Mouse (Mus musculus) neural tube, embryonic 14.5 days (tissue): Measurements from ENCODE around the gene Ppm1g. TPM values are rescaled to one million over a fixed set of nuclear protein-coding genes. Genes with fewer than 3 reads are reported as not detected.
"Not testable (repeated sequence)": the region's sequence is repeated elsewhere in the genome, so short reads cannot be mapped to it uniquely, and the experiment has no call there.

ENCODE experiments used
- ATAC-seq: fragments of 200-750 bp; cut with Nextera tagmentation; 2 replicates; pipeline ENCODE4 v1.8.0; 2017; ENCODE audit warnings: low read depth, mild to moderate bottlenecking, moderate TSS enrichment, moderate library complexity
- H3K27ac ChIP-seq: fragments of 300-500 bp; sonication (generic); 2 replicates; pipeline ENCODE4 v1.5.1; 2014; ENCODE audit warnings: low read depth, mild to moderate bottlenecking, control low read depth, low read length, moderate library complexity, mixed read lengths
- H3K27me3 ChIP-seq: fragments of 300-500 bp; sonication (generic); 2 replicates; pipeline ENCODE4 v1.6.1; 2014; ENCODE audit warnings: low read length; ENCODE audit not compliant: control insufficient read depth, insufficient read depth
- H3K36me3 ChIP-seq: fragments of 300-500 bp; sonication (generic); 2 replicates; pipeline ENCODE4 v1.6.1; 2014; ENCODE audit warnings: low read length, mixed read lengths; ENCODE audit not compliant: control insufficient read depth, insufficient read depth
- H3K4me1 ChIP-seq: fragments of 300-500 bp; sonication (generic); 2 replicates; pipeline ENCODE4 v1.6.1; 2014; ENCODE audit warnings: low read length; ENCODE audit not compliant: control insufficient read depth, insufficient read depth
- H3K4me2 ChIP-seq: fragments of 300-500 bp; sonication (generic); 2 replicates; pipeline ENCODE4 v1.6.1; 2014; ENCODE audit warnings: mild to moderate bottlenecking, low read depth, low read length, control low read depth
- H3K4me3 ChIP-seq: fragments of 300-500 bp; sonication (generic); 2 replicates; pipeline ENCODE4 v1.5.1; 2014; ENCODE audit warnings: low read depth, low read length, control low read depth, mixed read lengths
- H3K9ac ChIP-seq: fragments of 300-500 bp; sonication (generic); replicated peaks from 2 replicates; pipeline ENCODE4 v1.6.1; 2014; ENCODE audit warnings: low read depth, mild to moderate bottlenecking, control low read depth, low read length, mixed read lengths
- H3K9me3 ChIP-seq: fragments of 300-500 bp; sonication (generic); 2 replicates; pipeline ENCODE4 v1.6.1; 2016; ENCODE audit warnings: low read length; ENCODE audit not compliant: control insufficient read depth
- WGBS: fragments of 180-500 bp; shearing (Covaris S2); extraction: QIAGEN DNeasy Blood & Tissue Kit; methylation state at CpG from one replicate; pipeline ENCODE4 v1.1.7; 2014; 5-methylcytosine and 5-hydroxymethylcytosine counted together
- polyA plus RNA-seq: library from polyadenylated mRNA; unstranded; fragments of >200 nt; fragmentation: Nextera tagmentation; extraction: Ambion mirVana; gene quantifications from 2 replicates; pipeline ENCODE4 v1.2.1, GENCODE M21; 2014

The Ppm1g gene
- polyA plus RNA-seq, 1 experiment from 2014 or later, result 155 TPM

- WGBS, result 95% methylated on average over 9 of the region's 9 CpGs
Measured at GRCm38 (mm10) chr5:31222696-31223095, 2.2 kb upstream of the Ppm1g start.

GRCm38 (mm10) chr5:31221304-31221945 is 938 bp upstream of the Ppm1g start:
- Histone ChIP-seq H3K9me3 (no peaks in the 10 kb centered on the region), H3K4me2 (peak overlapping the region; percentile 42), H3K4me3 (peak overlapping the region; percentile 85), H3K36me3 (no peaks in the 10 kb centered on the region), H3K9ac (peak overlapping the region; percentile 88), H3K27ac (peak overlapping the region; percentile 75), H3K4me1 (peaks cover 7% of the 10 kb centered on the region; the same call in 1 of the 2 replicates), H3K27me3 (no peaks in the 10 kb centered on the region)
- WGBS, result 10% methylated on average over 11 of the region's 11 CpGs
- peak; percentile 45 for ATAC-seq

More at GRCm38 (mm10) chr5:31222696-31223095, 2.2 kb upstream of the Ppm1g start:
- Histone ChIP-seq H3K4me1 (peaks cover 7% of the 10 kb centered on the region; the same call in 1 of the 2 replicates), H3K4me3 (no peak overlapping the region), H3K27ac (no peak overlapping the region), H3K9ac (no peak overlapping the region), H3K27me3 (no peaks in the 10 kb centered on the region), H3K36me3 (no peaks in the 10 kb centered on the region), H3K4me2 (no peak overlapping the region), H3K9me3 (no peaks in the 10 kb centered on the region)
- ATAC-seq, result no peak

GRCm38 (mm10) chr5:31219911-31220447 is 508 bp downstream of the Ppm1g start:
- Histone ChIP-seq H3K4me3 (peak overlapping the region; percentile 85), H3K27ac (peak overlapping the region; percentile 92), H3K9ac (peak overlapping the region; percentile 88), H3K4me2 (peak overlapping the region; percentile 42), H3K4me1 (peaks cover 7% of the 10 kb centered on the region; the same call in 1 of the 2 replicates), H3K9me3 (no peaks in the 10 kb centered on the region), H3K36me3 (no peaks in the 10 kb centered on the region), H3K27me3 (no peaks in the 10 kb centered on the region)
- under 1% methylated on average over 40 of the region's 40 CpGs for WGBS
- peak; percentile 73 for ATAC-seq

- H3K4me2 ChIP-seq, result peak overlapping the region; percentile 42
- no peaks in the 10 kb centered on the region for H3K36me3 ChIP-seq
- no peak for ATAC-seq
- peak overlapping the region; percentile 88 for H3K9ac ChIP-seq
- H3K9me3 ChIP-seq, result no peaks in the 10 kb centered on the region
- H3K27me3 ChIP-seq, result no peaks in the 10 kb centered on the region
- H3K4me1 ChIP-seq, result peaks cover 7% of the 10 kb centered on the region; the same call in 1 of the 2 replicates
- peak overlapping the region; percentile 85 for H3K4me3 ChIP-seq
- 0 out of 2 replicates have a peak overlapping the region, but pooled peaks have one; percentile 92 for H3K27ac ChIP-seq
- WGBS, result 2% methylated on average over 11 of the region's 11 CpGs
Measured at GRCm38 (mm10) chr5:31219474-31219873, 1.0 kb downstream of the Ppm1g start.

- Histone ChIP-seq H3K4me1 (peaks cover 7% of the 10 kb centered on the region; the same call in 1 of the 2 replicates), H3K27me3 (no peaks in the 10 kb centered on the region), H3K36me3 (no peaks in the 10 kb centered on the region), H3K9ac (no peak overlapping the region), H3K27ac (no peak overlapping the region), H3K9me3 (no peaks in the 10 kb centered on the region), H3K4me2 (peak overlapping the region; percentile 42), H3K4me3 (peak overlapping the region; percentile 85)
- no peak for ATAC-seq
- 5% methylated on average over 2 of the region's 2 CpGs for WGBS
Measured at GRCm38 (mm10) chr5:31219070-31219469, 1.4 kb downstream of the Ppm1g start.

- 59% methylated on average over 7 of the region's 7 CpGs for WGBS
- no peak overlapping the region for H3K9ac ChIP-seq
- H3K4me3 ChIP-seq, result no peak overlapping the region
- no peak overlapping the region for H3K27ac ChIP-seq
- no peak for ATAC-seq
- H3K36me3 ChIP-seq, result no peaks in the 10 kb centered on the region
- H3K27me3 ChIP-seq, result no peaks in the 10 kb centered on the region
- no peaks in the 10 kb centered on the region for H3K9me3 ChIP-seq
- peaks cover 7% of the 10 kb centered on the region; the same call in 1 of the 2 replicates for H3K4me1 ChIP-seq
- H3K4me2 ChIP-seq, result no peak overlapping the region; the same call in 1 of the 2 replicates
Measured at GRCm38 (mm10) chr5:31218294-31218693, 2.2 kb downstream of the Ppm1g start.

GRCm38 (mm10) chr5:31216554-31216953 is 3.9 kb downstream of the Ppm1g start:
- H3K36me3 ChIP-seq, H3K27ac ChIP-seq, H3K27me3 ChIP-seq, H3K9me3 ChIP-seq, H3K9ac ChIP-seq, H3K4me1 ChIP-seq, ATAC-seq, H3K4me2 ChIP-seq, H3K4me3 ChIP-seq: not testable (repeated sequence)
- WGBS, result 93% methylated on average over 6 of the region's 6 CpGs

- Histone ChIP-seq H3K9me3 (peaks cover 5% of the 10 kb centered on the region), H3K27me3 (no peaks in the 10 kb centered on the region), H3K4me3 (no peak overlapping the region), H3K9ac (no peak overlapping the region), H3K36me3 (peaks cover 39% of the 10 kb centered on the region), H3K4me1 (peaks cover 18% of the 10 kb centered on the region; the same call in 1 of the 2 replicates), H3K4me2 (no peak overlapping the region), H3K27ac (no peak overlapping the region)
- no peak for ATAC-seq
- WGBS, result 96% methylated on average over 6 of the region's 6 CpGs
Measured at GRCm38 (mm10) chr5:31204421-31204820, 16.1 kb downstream of the Ppm1g start.

GRCm38 (mm10) chr5:31203866-31204265 is 16.6 kb downstream of the Ppm1g start:
- Histone ChIP-seq H3K27me3 (no peaks in the 10 kb centered on the region), H3K9me3 (peaks cover 5% of the 10 kb centered on the region), H3K9ac (no peak overlapping the region), H3K4me3 (no peak overlapping the region), H3K4me2 (no peak overlapping the region), H3K27ac (no peak overlapping the region), H3K4me1 (peaks cover 18% of the 10 kb centered on the region; the same call in 1 of the 2 replicates), H3K36me3 (peaks cover 45% of the 10 kb centered on the region)
- ATAC-seq, result no peak
- 90% methylated on average over 2 of the region's 2 CpGs for WGBS
